Mouse (Mus musculus) ES-E14 (cell line): ENCODE results near the gene Map2k5. TPM values are rescaled to one million over a fixed set of nuclear protein-coding genes. Genes with fewer than 3 reads are reported as not detected.

Experiments used
- DNase-seq: peaks from one replicate; pipeline ENCODE4 v3.0.0-alpha.2; 2013; ENCODE audit warnings: low read depth, low spot score
- H3K27ac ChIP-seq: 2 replicates; pipeline ENCODE4 v1.5.1; 2012; ENCODE audit warnings: low read depth, mild to moderate bottlenecking, low read length, moderate library complexity, mixed read lengths; ENCODE audit not compliant: poor library complexity, insufficient read depth, severe bottlenecking
- H3K36me3 ChIP-seq: 2 replicates; pipeline ENCODE4 v1.6.1; 2012; ENCODE audit warnings: mild to moderate bottlenecking, low read length, moderate library complexity, mixed read lengths; ENCODE audit not compliant: control insufficient read depth, poor library complexity, insufficient read depth, severe bottlenecking
- H3K4me1 ChIP-seq, 2 experiments: fragments of 150-350 bp in 1 of 2; sonication (generic) in 1 of 2; 2 replicates each; pipeline ENCODE4 v1.6.1; 2012; ENCODE audit warnings: low read length in 2 of 2, mild to moderate bottlenecking in 1 of 2, mixed read lengths in 1 of 2; ENCODE audit not compliant: control insufficient read depth in 2 of 2, insufficient read depth in 2 of 2, poor library complexity in 1 of 2
- H3K4me3 ChIP-seq, 2 experiments: fragments of 150-350 bp in 1 of 2; sonication (generic) in 1 of 2; 2 replicates each; pipeline ENCODE4 v1.5.1; 2012; ENCODE audit warnings: low read length in 2 of 2, low read depth in 1 of 2, mild to moderate bottlenecking in 1 of 2, mixed read lengths in 1 of 2; ENCODE audit not compliant: insufficient read depth in 1 of 2, poor library complexity in 1 of 2, severe bottlenecking in 1 of 2
- H3K9ac ChIP-seq: 2 replicates; pipeline ENCODE4 v1.6.1; 2012; ENCODE audit warnings: low read depth, mild to moderate bottlenecking, low read length, mixed read lengths; ENCODE audit not compliant: poor library complexity, insufficient read depth, severe bottlenecking
- H3K9me3 ChIP-seq: fragments of 150-350 bp; sonication (generic); 2 replicates; pipeline ENCODE4 v1.6.1; 2012; ENCODE audit warnings: low read depth, mild to moderate bottlenecking, low read length; ENCODE audit not compliant: control insufficient read depth, insufficient read depth
- CHD2 ChIP-seq: IDR thresholded peaks from 2 replicates; pipeline ENCODE4 v1.6.1; 2014; ENCODE audit warnings: mild to moderate bottlenecking, low read depth, low read length, inconsistent platforms
- HCFC1 ChIP-seq: IDR thresholded peaks from 2 replicates; pipeline ENCODE4 v1.6.1; 2012; ENCODE audit warnings: low read length, inconsistent platforms, borderline replicate concordance; ENCODE audit not compliant: insufficient read depth
- ZC3H11A ChIP-seq: IDR thresholded peaks from 2 replicates; pipeline ENCODE4 v1.6.1; 2012; ENCODE audit warnings: low read depth, mild to moderate bottlenecking, inconsistent platforms, low read length, borderline replicate concordance
- ZNF384 ChIP-seq: IDR thresholded peaks from 2 replicates; pipeline ENCODE4 v1.6.1; 2012; ENCODE audit warnings: low read depth, low read length, inconsistent platforms
- in situ Hi-C, 2 experiments: fragments of 600-800 bp; cut with MboI; formaldehyde crosslinking; loops; one replicate each; pipeline ENCODE4 v1.15.1; 2025; ENCODE audit warnings: low sequenced_read_pairs in 2 of 2, inconsistent platforms in 1 of 2; ENCODE audit not compliant: unreplicated experiment in 2 of 2
- total RNA-seq: library from RNA; depleted of rRNA; stranded (reverse); fragments of 300-350 nt; gene quantifications from 2 replicates; pipeline ENCODE4 v1.2.3, GENCODE M21; 2012; rRNA removed

The Map2k5 gene
- total RNA-seq, 1 experiment = 8.3 TPM

- Histone ChIP-seq H3K9ac (no peak overlapping the region), H3K9me3 (no peaks in the 10 kb centered on the region), H3K4me1 (peaks cover 0 to 5% of the 10 kb centered on the region in 2 experiments; a peak in 1 of 4 replicates), H3K4me3 (no peak overlapping the region), H3K27ac (no peak overlapping the region), H3K36me3 (no peaks in the 10 kb centered on the region)
- DNase-seq = no peak
- no peak for TF ChIP-seq HCFC1
- TF ChIP-seq ZC3H11A = no peak
- no peak for TF ChIP-seq CHD2
- in situ Hi-C loops = no loop called here
Observed at GRCm38 (mm10) chr9:63122161-63122833, 255.4 kb downstream of the Map2k5 start.

DNA sequence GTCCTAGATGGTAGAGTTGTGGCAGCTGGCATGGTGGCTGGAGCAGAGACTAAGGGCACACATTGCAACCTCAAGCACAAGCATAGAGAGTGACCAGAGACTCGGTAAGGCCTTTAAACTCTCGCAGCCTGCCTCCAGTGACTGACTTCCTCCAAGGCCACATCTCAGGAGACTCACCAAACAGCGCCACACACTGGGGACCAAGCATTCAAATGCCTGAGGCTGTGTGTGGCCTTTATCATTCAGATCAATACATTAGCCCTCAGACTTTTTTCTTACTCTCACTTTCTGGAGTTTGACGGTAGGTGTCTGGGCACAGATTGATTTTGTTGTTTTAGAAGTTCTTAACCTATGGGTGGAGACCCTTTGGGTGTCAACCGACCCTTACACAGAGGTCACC, 259.3 kb downstream of the Map2k5 start:
- Histone ChIP-seq H3K4me1 (peaks cover 0 to 4% of the 10 kb centered on the region in 2 experiments; a peak in 1 of 4 replicates), H3K27ac (no peak overlapping the region), H3K36me3 (no peaks in the 10 kb centered on the region), H3K4me3 (no peak overlapping the region), H3K9me3 (no peaks in the 10 kb centered on the region), H3K9ac (no peak overlapping the region)
- DNase-seq = peak; percentile 79
- TF ChIP-seq CHD2 = no peak
- TF ChIP-seq ZC3H11A = no peak
- TF ChIP-seq ZNF384 = 0 out of 2 replicates have a peak, but pooled peaks have one; percentile 32
- in situ Hi-C loops = no loop called here

Other genes starting within 250 kb of the Map2k5 start
- 0.54 and 0.58 TPM in 2 replicates for gene Skor1, start 228.9 kb downstream of the Map2k5 start, total RNA-seq
- gene 2300009A05Rik, start 21.3 kb upstream of the Map2k5 start, total RNA-seq = 2.9 and 6.4 TPM in 2 replicates
- 0.05 and 0.18 TPM in 2 replicates for gene Iqch, start 224.6 kb upstream of the Map2k5 start, total RNA-seq
- 15.9 and 16.3 TPM in 2 replicates for gene Aagab, start 224.8 kb upstream of the Map2k5 start, total RNA-seq